Mouse (Mus musculus): ENCODE data around the gene Tgm7.

DNA sequence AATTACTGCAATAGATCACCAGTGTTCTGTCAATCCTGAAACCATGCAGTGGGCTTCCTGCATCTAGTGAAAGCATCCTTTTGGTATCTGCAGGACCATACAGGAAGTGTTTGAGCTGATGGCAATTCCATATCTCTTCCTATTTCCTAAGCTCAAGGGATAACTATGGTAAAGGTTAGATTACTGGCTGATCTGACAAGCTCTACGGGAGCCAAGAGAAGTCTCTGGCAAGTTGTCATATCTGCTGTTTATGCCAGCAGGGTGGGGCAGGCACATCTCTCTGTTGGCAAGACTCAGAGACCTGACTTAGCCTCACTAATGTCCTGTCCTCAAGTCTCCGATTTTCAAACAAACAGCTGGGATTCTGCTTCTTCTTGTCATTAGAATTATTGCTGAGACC lies 55.5 kb downstream of the Tgm7 start:
- TF ChIP-seq POLR2A (IDR thresholded peaks at IDR 0.05; ENCODE audit: insufficient read length, low read depth) (no peak), E2F4 (IDR thresholded peaks at IDR 0.05; ENCODE audit: insufficient read depth) (no peak)

Data from myocyte (in vitro differentiated cells).